Mouse (Mus musculus) midbrain, postnatal 0 days (tissue): ENCODE measurements around the gene B130006D01Rik. TPM values are rescaled to one million over a fixed set of nuclear protein-coding genes. Genes with fewer than 3 reads are reported as not detected.

ENCODE experiments used
- ATAC-seq: fragments of 200-750 bp; cut with Nextera tagmentation; 2 replicates; pipeline ENCODE4 v1.8.0; 2017; ENCODE audit warnings: moderate number of reproducible peaks, mild to moderate bottlenecking, moderate TSS enrichment, moderate library complexity; ENCODE audit not compliant: low FRiP score
- DNase-seq: peaks from one replicate; pipeline ENCODE4 v3.0.0-alpha.2; 2015; ENCODE audit warnings: low spot score
- H3K27ac ChIP-seq: fragments of 300-500 bp; sonication (generic); 2 replicates; pipeline ENCODE4 v1.5.1; 2014; ENCODE audit warnings: low read depth, mild to moderate bottlenecking, low read length, mixed read lengths
- H3K27me3 ChIP-seq: fragments of 300-500 bp; sonication (generic); 2 replicates; pipeline ENCODE4 v1.6.1; 2014; ENCODE audit warnings: low read length, control low read depth, mixed read lengths; ENCODE audit not compliant: insufficient read depth
- H3K36me3 ChIP-seq: fragments of 300-500 bp; sonication (generic); 2 replicates; pipeline ENCODE4 v1.6.1; 2014; ENCODE audit warnings: low read length, control low read depth, mixed read lengths; ENCODE audit not compliant: insufficient read depth
- H3K4me1 ChIP-seq: fragments of 300-500 bp; sonication (generic); 2 replicates; pipeline ENCODE4 v1.6.1; 2014; ENCODE audit warnings: mild to moderate bottlenecking, control low read depth, antibody characterized with exemption, low read length, mixed read lengths; ENCODE audit not compliant: insufficient read depth
- H3K4me2 ChIP-seq: fragments of 300-500 bp; sonication (generic); 2 replicates; pipeline ENCODE4 v1.6.1; 2014; ENCODE audit warnings: low read depth, mild to moderate bottlenecking, low read length, mixed read lengths; ENCODE audit not compliant: poor library complexity, severe bottlenecking
- H3K4me3 ChIP-seq: fragments of 300-500 bp; sonication (generic); 2 replicates; pipeline ENCODE4 v1.5.1; 2014; ENCODE audit warnings: low read depth, mild to moderate bottlenecking, low read length, moderate library complexity
- H3K9ac ChIP-seq: fragments of 300-500 bp; sonication (generic); replicated peaks from 2 replicates; pipeline ENCODE4 v1.6.1; 2014; ENCODE audit warnings: mild to moderate bottlenecking, low read length, moderate library complexity, mixed read lengths; ENCODE audit not compliant: poor library complexity, severe bottlenecking
- H3K9me3 ChIP-seq: fragments of 300-500 bp; sonication (generic); 2 replicates; pipeline ENCODE4 v1.6.1; 2016; ENCODE audit warnings: low read length, control low read depth
- CTCF ChIP-seq: IDR thresholded peaks from 2 replicates; pipeline ENCODE4 v1.5.1; 2016; ENCODE audit warnings: antibody characterized with exemption, mild to moderate bottlenecking
- WGBS: fragments of 180-500 bp; shearing (Covaris S2); extraction: QIAGEN DNeasy Blood & Tissue Kit; methylation state at CpG from one replicate; pipeline ENCODE4 v1.1.7; 2014; 5-methylcytosine and 5-hydroxymethylcytosine counted together
- polyA plus RNA-seq: library from polyadenylated mRNA; unstranded; fragments of >200 nt; fragmentation: Nextera tagmentation; extraction: Ambion mirVana; gene quantifications from 2 replicates; pipeline ENCODE4 v1.2.1, GENCODE M21; 2015
- total RNA-seq: library from RNA; depleted of rRNA; stranded (reverse); fragments of >200 nt; gene quantifications from 2 replicates; pipeline ENCODE4 v1.2.3, GENCODE M21; 2014

The B130006D01Rik gene
- total and polyA plus RNA-seq, 2 experiments from 2014 or later: 0.51 to 0.66 TPM

- no peaks in the 10 kb centered on the region for H3K27me3 ChIP-seq
- H3K27ac ChIP-seq: no peak overlapping the region
- DNase-seq (no peak), ATAC-seq (no peak)
- no peaks in the 10 kb centered on the region for H3K9me3 ChIP-seq
- 90% methylated on average over 5 of the region's 5 CpGs for WGBS
- no peak overlapping the region for H3K4me3 ChIP-seq
- no peaks in the 10 kb centered on the region for H3K4me1 ChIP-seq
- peaks cover 29% of the 10 kb centered on the region for H3K36me3 ChIP-seq
- H3K9ac ChIP-seq: no peak overlapping the region
- H3K4me2 ChIP-seq: no peak overlapping the region
- no peak for TF ChIP-seq CTCF
These were observed 37.1 kb downstream of the B130006D01Rik start for GRCm38 (mm10) chr11:95760521-95760920.

- no peaks in the 10 kb centered on the region for H3K27me3 ChIP-seq
- TF ChIP-seq CTCF: no peak
- H3K36me3 ChIP-seq: peaks cover 20% of the 10 kb centered on the region
- H3K4me3 ChIP-seq: no peak overlapping the region
- WGBS: 92% methylated on average over 4 of the region's 4 CpGs
- no peaks in the 10 kb centered on the region for H3K9me3 ChIP-seq
- H3K4me2 ChIP-seq: no peak overlapping the region
- no peak overlapping the region for H3K27ac ChIP-seq
- no peak for ATAC-seq
- H3K4me1 ChIP-seq: no peaks in the 10 kb centered on the region
- no peak for DNase-seq
- H3K9ac ChIP-seq: no peak overlapping the region
These were observed 39.6 kb downstream of the B130006D01Rik start for GRCm38 (mm10) chr11:95762996-95763395.

GRCm38 (mm10) chr11:95764806-95765205 lies 41.4 kb downstream of the B130006D01Rik start:
- no peak for TF ChIP-seq CTCF
- ATAC-seq (no peak), DNase-seq (no peak)
- WGBS: 75% methylated on average over 8 of the region's 8 CpGs
- Histone ChIP-seq H3K27me3 (no peaks in the 10 kb centered on the region), H3K9ac (no peak overlapping the region), H3K9me3 (no peaks in the 10 kb centered on the region), H3K4me2 (no peak overlapping the region), H3K4me3 (no peak overlapping the region), H3K4me1 (no peaks in the 10 kb centered on the region), H3K36me3 (peaks cover 21% of the 10 kb centered on the region), H3K27ac (no peak overlapping the region)

- no peak for TF ChIP-seq CTCF
- Histone ChIP-seq H3K27ac (no peak overlapping the region), H3K4me1 (no peaks in the 10 kb centered on the region), H3K4me2 (no peak overlapping the region), H3K9ac (no peak overlapping the region), H3K4me3 (no peak overlapping the region), H3K27me3 (no peaks in the 10 kb centered on the region), H3K9me3 (no peaks in the 10 kb centered on the region), H3K36me3 (peaks cover 21% of the 10 kb centered on the region)
- ATAC-seq (no peak), DNase-seq (no peak)
- 87% methylated on average over 10 of the region's 10 CpGs for WGBS
These were observed 41.9 kb downstream of the B130006D01Rik start for GRCm38 (mm10) chr11:95765334-95765733.

GRCm38 (mm10) chr11:95768244-95768643 lies 44.9 kb downstream of the B130006D01Rik start:
- DNase-seq (no peak), ATAC-seq (no peak)
- Histone ChIP-seq H3K4me1 (no peaks in the 10 kb centered on the region), H3K36me3 (peaks cover 22% of the 10 kb centered on the region), H3K9me3 (no peaks in the 10 kb centered on the region), H3K9ac (no peak overlapping the region), H3K27me3 (no peaks in the 10 kb centered on the region), H3K4me2 (no peak overlapping the region), H3K4me3 (no peak overlapping the region), H3K27ac (no peak overlapping the region)
- TF ChIP-seq CTCF: no peak
- 90% methylated on average over 6 of the region's 6 CpGs for WGBS

- Histone ChIP-seq H3K27me3 (no peaks in the 10 kb centered on the region), H3K9ac (no peak overlapping the region), H3K4me1 (no peaks in the 10 kb centered on the region), H3K27ac (no peak overlapping the region), H3K9me3 (no peaks in the 10 kb centered on the region), H3K4me2 (no peak overlapping the region), H3K36me3 (peaks cover 13% of the 10 kb centered on the region), H3K4me3 (no peak overlapping the region)
- no peak for DNase-seq
- TF ChIP-seq CTCF: no peak
- ATAC-seq: no peak
- 89% methylated on average over 10 of the region's 10 CpGs for WGBS
These were observed 45.8 kb downstream of the B130006D01Rik start for GRCm38 (mm10) chr11:95769208-95769607.
